Mouse (Mus musculus) cerebellum, postnatal 14 days (tissue): ENCODE data around the gene Zc3h7a.
A peak's percentile ranks its signal among the peaks of the same experiment; 100 is the strongest.

ENCODE experiments used
- DNase-seq, 2 experiments: peaks; one replicate each; pipeline ENCODE4 v3.0.0; 2021; ENCODE audit warnings: mixed read lengths in 2 of 2

Gene Zc3h7a

GRCm38 (mm10) chr16:11134348-11135344 lies 41.5 kb downstream of the Zc3h7a start, which contains the start of gene Txndc11:
Txndc11 (minus strand) TSS chr16:11134650.
- peak; percentile 99 to 100 for DNase-seq

- peak in 1 of 2 experiments; percentile 51 for DNase-seq
These were observed 42.5 kb downstream of the Zc3h7a start for GRCm38 (mm10) chr16:11133476-11134347.

GRCm38 (mm10) chr16:11132839-11133238 lies 43.4 kb downstream of the Zc3h7a start:
- DNase-seq = no peak

GRCm38 (mm10) chr16:11128301-11128700 lies 47.9 kb downstream of the Zc3h7a start:
- peak; percentile 71 to 77 for DNase-seq

GRCm38 (mm10) chr16:11125371-11125770 lies 50.8 kb downstream of the Zc3h7a start:
- peak in 1 of 2 experiments; percentile 40 for DNase-seq

- DNase-seq = no peak
These were observed 52.1 kb downstream of the Zc3h7a start for GRCm38 (mm10) chr16:11124110-11124509.

GRCm38 (mm10) chr16:11122625-11123024 lies 53.6 kb downstream of the Zc3h7a start:
- no peak for DNase-seq

GRCm38 (mm10) chr16:11109198-11109740 lies 66.9 kb downstream of the Zc3h7a start:
- DNase-seq = peak; percentile 18 to 44

- DNase-seq = no peak
These were observed 71.3 kb downstream of the Zc3h7a start for GRCm38 (mm10) chr16:11104905-11105304.

- DNase-seq = no peak
These were observed 78.9 kb downstream of the Zc3h7a start for GRCm38 (mm10) chr16:11097301-11097700.

GRCm38 (mm10) chr16:11093717-11094386 lies 82.3 kb downstream of the Zc3h7a start:
- no peak for DNase-seq

- no peak for DNase-seq
These were observed 83.7 kb downstream of the Zc3h7a start for GRCm38 (mm10) chr16:11092523-11092922.

GRCm38 (mm10) chr16:11092061-11092460 lies 84.1 kb downstream of the Zc3h7a start:
- DNase-seq = no peak

- DNase-seq = no peak
These were observed 85.2 kb downstream of the Zc3h7a start for GRCm38 (mm10) chr16:11090836-11091570.

- peak; percentile 63 to 66 for DNase-seq
These were observed 89.2 kb downstream of the Zc3h7a start for GRCm38 (mm10) chr16:11086856-11087588.
